Mouse (Mus musculus) adrenal gland, adult 8-10 months (tissue): ENCODE measurements around the gene Zfp384. TPM values are rescaled to one million over a fixed set of nuclear protein-coding genes. Genes with fewer than 3 reads are reported as not detected.

ENCODE experiments used
- DNase-seq: peaks from one replicate; pipeline ENCODE4 v3.0.0; 2022
- total RNA-seq, 4 experiments: library from RNA; stranded (reverse); gene quantifications; 2 replicates each; pipeline ENCODE4 v1.2.4; 2022

Gene Zfp384
- total RNA-seq, 4 experiments from 2014 or later, result 46.9 to 87.0 (median 56.5) TPM

DNA sequence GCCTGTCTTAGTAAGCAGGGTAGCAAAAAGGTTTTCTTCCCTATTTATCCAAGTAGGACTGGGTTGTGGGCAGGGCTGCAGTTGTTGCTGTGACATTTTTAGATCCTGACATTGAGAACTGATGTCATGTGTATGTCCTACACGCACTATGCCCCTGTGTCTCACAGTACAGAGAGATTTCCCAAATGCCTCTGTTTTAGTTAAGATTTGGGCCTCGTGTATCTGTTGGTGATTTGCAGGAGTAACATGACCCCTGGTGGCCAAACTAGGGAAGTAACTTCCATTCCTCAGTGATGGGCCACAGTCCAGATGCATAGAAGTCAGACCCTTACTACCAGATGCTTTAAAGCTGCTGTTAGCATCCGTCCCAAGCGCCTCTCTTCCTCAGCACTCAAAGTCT, 75.5 kb downstream of the Zfp384 start:
- DNase-seq, result no peak

Other genes with a start within 250 kb of the Zfp384 start
- 10 to 100 TPM; 23.0 to 74.2 (median 42.8) TPM for gene Eno2, start 239.5 kb upstream of the Zfp384 start, total RNA-seq
- gene Lrrc23, start 229.4 kb upstream of the Zfp384 start, total RNA-seq, result 1 to 10 TPM in 2 of 4 experiments, under 1 TPM in 2; 0.52 to 3.6 (median 1.0) TPM
- gene Spsb2, start 200.5 kb upstream of the Zfp384 start, total RNA-seq, result 10 to 100 TPM; 27.0 to 37.4 (median 33.6) TPM
- gene Tpi1, start 194.8 kb upstream of the Zfp384 start, total RNA-seq, result 100 to 1,000 TPM; 448 to 531 (median 475) TPM
- gene Usp5, start 179.7 kb upstream of the Zfp384 start, total RNA-seq, result 100 to 1,000 TPM; 134 to 158 (median 154) TPM
- 1 to 10 TPM; 1.9 to 4.4 (median 2.7) TPM for gene Cdca3, start 179.6 kb upstream of the Zfp384 start, total RNA-seq
- 10 to 100 TPM in 3 of 4 experiments, 1 to 10 TPM in 1; 8.9 to 18.5 (median 14.5) TPM for gene Gnb3, start 168.9 kb upstream of the Zfp384 start, total RNA-seq
- gene P3h3, start 151.4 kb upstream of the Zfp384 start, total RNA-seq, result 10 to 100 TPM; 26.2 to 43.9 (median 35.3) TPM
- 1 to 10 TPM in 3 of 4 experiments, under 1 TPM in 1; 0.32 to 2.2 (median 1.6) TPM for gene Gpr162, start 145.2 kb upstream of the Zfp384 start, total RNA-seq
- under 1 TPM; 0.40 to 0.83 (median 0.46) TPM for gene Cd4, start 120.9 kb upstream of the Zfp384 start, total RNA-seq
- gene Lag3, start 97.4 kb upstream of the Zfp384 start, total RNA-seq, result 1 to 10 TPM; 1.1 to 2.7 (median 1.2) TPM
- gene Ptms, start 89.0 kb upstream of the Zfp384 start, total RNA-seq, result 100 to 1,000 TPM; 741 to 843 (median 768) TPM
- gene Mlf2, start 77.8 kb upstream of the Zfp384 start, total RNA-seq, result 100 to 1,000 TPM; 277 to 296 (median 287) TPM
- 100 to 1,000 TPM; 130 to 160 (median 147) TPM for gene Cops7a, start 43.6 kb upstream of the Zfp384 start, total RNA-seq
- gene Pianp, start 12.5 kb upstream of the Zfp384 start, total RNA-seq, result 1 to 10 TPM in 3 of 4 experiments, under 1 TPM in 1; 0.81 to 3.8 (median 1.9) TPM
- gene Ing4, start 30.6 kb downstream of the Zfp384 start, total RNA-seq, result 10 to 100 TPM; 62.7 to 74.3 (median 72.6) TPM
- 10 to 100 TPM in 1 of 4 experiments, 1 to 10 TPM in 3; 6.9 to 12.1 (median 9.1) TPM for gene Acrbp, start 40.5 kb downstream of the Zfp384 start, total RNA-seq
- gene Lpar5, start 58.8 kb downstream of the Zfp384 start, total RNA-seq, result 1 to 10 TPM in 1 of 4 experiments, under 1 TPM in 3; 0.73 to 1.3 (median 0.83) TPM
- gene Chd4, start 86.8 kb downstream of the Zfp384 start, total RNA-seq, result 100 to 1,000 TPM; 140 to 272 (median 202) TPM
- gene Nop2, start 122.8 kb downstream of the Zfp384 start, total RNA-seq, result 10 to 100 TPM; 41.6 to 48.8 (median 43.4) TPM
- gene Iffo1, start 136.1 kb downstream of the Zfp384 start, total RNA-seq, result 10 to 100 TPM; 15.2 to 60.0 (median 37.1) TPM
- gene Gapdh, start 157.3 kb downstream of the Zfp384 start, total RNA-seq, result 1,000 to 10,000 TPM; 1,769 to 2,176 (median 2,111) TPM
- gene Ncapd2, start 182.6 kb downstream of the Zfp384 start, total RNA-seq, result 10 to 100 TPM; 10.6 to 40.2 (median 26.6) TPM
- 100 to 1,000 TPM; 155 to 179 (median 167) TPM for gene Mrpl51, start 182.7 kb downstream of the Zfp384 start, total RNA-seq
- gene Vamp1, start 206.4 kb downstream of the Zfp384 start, total RNA-seq, result 10 to 100 TPM; 40.1 to 85.3 (median 58.8) TPM
- 10 to 100 TPM; 11.6 to 13.9 (median 12.6) TPM for gene Tapbpl, start 222.7 kb downstream of the Zfp384 start, total RNA-seq
- under 1 TPM; 0.38 to 0.75 (median 0.64) TPM for gene Cd27, start 227.9 kb downstream of the Zfp384 start, total RNA-seq